Mouse (Mus musculus): Measurements from ENCODE around the gene Prss44.
"Not testable (repeated sequence)": the region's sequence is repeated elsewhere in the genome, so short reads cannot be mapped to it uniquely, and the experiment has no call there.

Prss44 gene

DNA sequence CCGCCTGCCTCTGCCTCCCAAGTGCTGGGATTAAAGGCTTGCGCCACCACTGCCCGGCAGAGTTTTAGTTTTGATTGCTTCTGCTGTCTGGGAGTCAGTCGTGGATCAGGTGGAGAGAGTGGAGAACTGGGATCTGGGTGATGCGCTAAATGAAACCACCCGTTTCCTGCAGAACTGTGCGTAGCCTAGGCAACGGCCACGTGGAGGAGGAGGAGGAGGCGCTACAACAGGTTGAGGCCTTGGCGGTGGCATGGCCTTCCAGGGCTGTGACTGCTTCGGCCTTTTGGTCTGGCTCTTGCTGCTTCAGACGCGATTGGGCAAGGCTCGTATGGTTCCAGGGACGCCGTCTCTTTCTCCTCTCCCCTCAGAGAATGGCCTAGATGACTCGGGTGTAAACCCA lies at the start of gene Prss44:
Prss44 (plus strand) TSS at position 206 of the 400 bp plus-strand sequence.
- no peak for DNase-seq (ENCODE audit: low spot score)

DNA sequence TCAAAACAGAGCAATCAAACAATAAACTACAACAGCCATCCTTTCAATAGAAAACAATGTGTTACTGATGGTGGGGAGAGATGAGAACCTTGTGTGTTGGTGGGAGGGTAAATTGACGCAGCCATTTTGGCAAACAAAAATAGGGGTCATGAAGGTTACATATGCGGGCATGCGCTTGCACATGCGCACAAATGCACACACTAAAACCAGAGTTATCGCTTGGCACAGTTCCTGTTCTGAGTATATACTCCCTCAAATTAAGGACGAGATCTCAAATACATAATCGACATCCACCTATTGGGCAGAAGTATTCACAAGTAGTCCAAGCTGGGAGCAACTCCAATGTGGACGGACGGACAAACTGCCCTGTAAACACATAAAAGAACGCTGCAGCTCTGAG lies 41.5 kb upstream of the Prss44 start:
- no peak for DNase-seq (ENCODE audit: low spot score)

DNA sequence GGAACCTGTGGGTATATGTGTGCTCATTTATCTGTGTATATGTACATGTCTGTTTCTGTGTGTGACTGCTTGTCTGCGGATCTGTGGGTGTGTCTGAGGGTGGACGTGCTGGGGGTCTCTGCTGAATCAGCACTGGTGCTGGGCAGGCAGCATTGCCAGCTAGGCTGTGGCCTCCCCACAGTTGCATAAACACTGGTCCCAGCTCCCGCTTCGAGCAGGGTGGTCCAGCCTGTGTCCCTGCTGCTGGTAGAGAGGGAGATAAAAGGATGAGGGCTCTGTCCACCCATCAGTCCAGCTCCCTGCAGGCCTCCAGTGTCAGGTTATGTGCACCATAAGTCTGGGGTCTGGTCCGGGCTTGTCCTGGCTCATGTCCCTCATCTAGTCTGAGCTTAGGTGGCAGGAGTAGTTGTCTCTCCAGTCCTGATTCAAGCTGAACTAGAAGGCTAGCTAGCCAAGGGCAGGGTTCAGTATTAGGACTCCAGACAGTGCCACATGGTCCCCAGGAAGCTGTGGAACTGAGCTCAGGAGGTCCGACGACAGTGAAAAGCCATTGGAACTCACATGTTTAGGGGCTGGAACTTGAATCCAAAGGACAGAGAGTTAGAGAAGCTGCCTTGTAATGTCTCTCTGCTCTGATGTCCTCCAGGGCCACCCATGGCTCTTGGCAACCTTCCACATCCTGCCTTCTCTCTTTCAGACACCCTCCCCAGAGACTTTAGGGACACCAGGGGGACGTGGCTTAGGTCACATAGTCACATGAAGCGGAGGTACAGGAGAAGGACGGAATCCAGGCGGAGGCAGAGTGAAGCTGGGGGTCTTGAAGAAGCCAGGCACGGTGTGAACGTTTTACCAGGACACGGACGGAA lies 39.2 kb upstream of the Prss44 start:
- no peak for DNase-seq (ENCODE audit: low spot score)

DNA sequence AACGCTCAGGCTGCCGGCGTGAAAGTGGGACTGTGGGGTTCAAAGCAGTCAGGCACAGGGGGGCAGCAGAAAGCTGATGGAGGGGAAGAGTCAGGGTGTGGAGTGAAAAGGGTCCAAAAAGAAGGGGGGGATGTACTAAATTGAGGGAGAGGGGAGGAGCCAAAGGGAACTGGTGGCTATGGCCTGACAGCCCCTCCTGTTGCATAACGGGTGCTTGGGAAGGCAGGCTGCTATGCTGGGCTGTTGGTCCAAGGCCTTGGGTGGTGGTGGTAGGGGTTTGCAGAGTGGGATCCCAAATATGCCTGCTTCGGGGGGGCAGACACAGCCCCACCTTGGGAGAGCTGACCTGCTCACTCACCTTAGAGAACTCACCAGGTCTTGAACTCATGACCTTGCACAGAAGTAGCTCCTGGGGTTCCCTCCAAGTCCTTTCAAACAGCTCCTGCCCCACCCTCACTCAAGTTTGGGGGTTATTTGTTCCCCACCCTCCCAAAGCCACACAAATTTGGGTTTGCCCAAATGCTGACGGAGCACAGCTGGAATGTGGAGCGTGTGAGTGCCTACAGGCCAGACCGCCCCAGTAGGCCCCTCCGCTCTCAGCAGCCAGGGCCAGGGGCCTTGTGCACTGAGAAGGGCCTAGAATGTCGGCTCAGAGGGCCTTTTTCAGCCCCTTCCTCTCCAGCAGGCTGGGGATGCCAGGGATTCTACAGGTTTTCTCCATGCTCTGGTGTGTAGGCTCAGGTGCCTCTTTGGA lies 38.3 kb upstream of the Prss44 start:
- no peak for DNase-seq (ENCODE audit: low spot score)

DNA sequence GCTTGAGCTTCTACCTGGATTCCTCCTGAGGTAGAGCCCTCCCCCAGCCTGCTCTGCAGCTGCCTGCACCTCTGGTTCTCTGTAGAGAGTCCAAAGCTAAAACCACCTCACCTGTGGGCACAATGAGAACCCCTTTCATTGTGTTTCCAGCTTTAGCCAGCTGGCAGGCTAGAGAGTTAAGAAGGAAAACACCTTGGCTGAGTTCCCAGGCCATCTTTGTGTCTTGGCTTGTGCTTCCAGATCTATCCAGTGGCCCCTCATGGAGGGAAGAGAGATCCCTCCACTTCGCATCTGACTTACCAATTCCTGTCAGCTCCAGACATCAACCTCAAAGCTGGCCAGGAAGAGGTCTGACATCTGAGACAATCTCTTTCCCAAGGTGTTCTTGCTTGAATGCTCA lies 35.7 kb upstream of the Prss44 start:
- no peak for DNase-seq (ENCODE audit: low spot score)

DNA sequence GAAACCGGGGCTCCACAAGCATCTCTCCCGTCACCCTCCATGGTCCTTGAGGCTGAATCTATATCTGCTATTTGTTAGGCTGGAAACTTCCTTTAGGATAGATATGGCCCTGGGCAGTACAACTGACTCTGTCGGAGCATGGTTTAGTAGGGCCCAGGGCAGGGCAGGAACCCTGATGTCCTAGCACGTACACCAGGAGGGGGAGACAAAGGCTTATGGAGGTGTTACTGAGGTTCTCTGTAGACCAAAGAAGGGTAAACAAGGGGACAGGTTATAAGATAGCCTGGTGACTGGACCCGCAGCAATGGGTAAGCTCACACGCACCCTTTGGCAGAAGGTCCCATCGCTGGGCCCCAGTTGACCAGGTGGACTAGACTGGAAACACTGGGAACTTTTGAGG lies 35.2 kb upstream of the Prss44 start:
- DNase-seq (ENCODE audit: low spot score) = no peak

DNA sequence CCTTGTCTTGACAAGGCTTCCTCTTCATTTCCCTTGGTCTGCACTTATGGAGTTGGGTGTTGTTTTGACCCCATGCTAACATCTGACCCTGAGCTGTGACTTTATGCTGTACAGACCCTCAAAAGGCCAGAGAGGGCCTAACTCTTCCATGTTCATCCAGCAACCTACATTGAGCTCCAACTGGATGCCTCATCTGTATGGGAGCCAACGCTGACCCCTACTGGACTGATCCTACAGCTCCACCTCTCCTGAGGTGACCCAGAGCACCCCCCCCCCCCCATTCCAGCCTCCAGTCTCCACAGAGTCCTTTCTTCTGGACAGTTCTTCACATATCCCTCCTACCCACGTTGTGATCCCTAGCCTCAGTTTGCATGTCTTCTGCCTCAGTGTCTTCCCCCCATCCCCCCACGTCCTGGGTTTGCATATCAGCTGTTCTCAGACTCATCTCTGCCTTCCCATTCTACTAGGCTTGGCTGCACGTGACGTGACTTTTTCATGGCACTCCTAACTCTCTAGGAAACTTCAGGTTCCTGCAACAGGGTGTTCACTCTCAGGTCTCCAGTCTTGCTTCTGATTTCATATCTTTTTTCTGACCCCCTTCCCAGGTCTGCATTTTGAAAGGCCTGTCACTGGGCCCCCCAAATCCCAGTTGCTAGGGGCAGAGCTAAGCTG lies 34.4 kb upstream of the Prss44 start:
- DNase-seq (ENCODE audit: low spot score) = no peak

DNA sequence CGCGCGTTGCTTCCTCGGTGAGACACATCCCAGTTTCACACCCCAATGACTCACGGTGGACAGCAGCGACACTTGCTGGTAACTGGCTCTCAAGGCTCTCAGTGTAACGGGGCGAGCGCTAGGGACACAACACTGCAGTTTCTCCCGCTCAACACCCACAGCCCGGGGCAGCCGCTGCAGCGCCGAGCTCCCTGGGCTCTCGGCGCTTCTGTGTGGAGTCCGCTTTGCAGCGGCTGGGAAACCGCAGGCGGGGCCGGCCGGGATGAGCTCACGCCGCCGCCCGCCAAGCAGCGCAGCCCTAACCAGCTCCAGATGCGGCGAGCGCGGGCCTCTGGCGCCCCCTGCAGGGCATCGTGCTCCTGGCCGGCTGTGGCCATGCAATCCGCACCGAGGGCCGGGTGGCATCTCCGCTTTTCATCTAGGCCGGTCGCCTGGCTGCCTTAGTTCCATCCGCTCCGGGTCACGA lies 32.5 kb upstream of the Prss44 start:
- peak; percentile 86 for DNase-seq (ENCODE audit: low spot score)

DNA sequence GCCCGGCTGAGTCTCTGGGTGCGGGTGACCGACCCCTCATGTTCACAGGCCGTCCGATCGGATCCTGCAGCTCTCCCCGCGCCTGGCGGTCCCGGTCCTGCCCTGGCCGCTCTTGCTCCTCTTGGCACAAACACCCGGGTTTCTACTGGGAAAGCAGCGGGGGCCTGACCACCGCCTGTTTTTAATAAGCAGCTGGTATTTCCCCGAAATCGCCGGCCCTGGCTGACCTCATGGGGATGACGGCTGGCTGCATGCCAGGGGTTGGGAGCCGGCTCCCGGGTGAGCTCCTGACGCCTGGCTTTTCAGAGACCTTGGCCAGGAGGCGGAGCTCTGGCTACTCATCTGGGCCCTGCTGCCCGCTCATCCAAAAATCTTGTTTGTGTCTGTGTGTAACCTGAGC lies 32.1 kb upstream of the Prss44 start:
- DNase-seq (ENCODE audit: low spot score) = no peak

DNA sequence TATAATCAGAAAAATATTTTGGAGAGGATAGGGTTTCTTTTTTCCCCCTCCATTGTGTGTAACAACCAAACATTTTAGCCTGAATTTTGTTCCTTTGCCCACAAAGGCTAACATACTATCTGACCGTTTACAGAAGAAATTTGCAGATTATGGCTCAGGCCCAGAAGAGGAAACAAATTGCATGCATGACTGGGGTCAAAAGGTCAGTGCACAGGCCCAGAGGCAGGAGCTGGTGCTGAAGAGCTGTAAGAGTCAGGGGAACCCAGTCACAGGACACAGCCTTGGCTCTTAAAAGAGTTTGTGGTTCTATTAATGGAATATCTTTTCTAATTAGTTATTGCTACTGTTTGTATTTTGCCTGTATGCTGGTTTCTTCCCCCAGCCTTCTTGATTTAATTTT lies 30.2 kb upstream of the Prss44 start:
- DNase-seq (ENCODE audit: low spot score) = no peak

DNA sequence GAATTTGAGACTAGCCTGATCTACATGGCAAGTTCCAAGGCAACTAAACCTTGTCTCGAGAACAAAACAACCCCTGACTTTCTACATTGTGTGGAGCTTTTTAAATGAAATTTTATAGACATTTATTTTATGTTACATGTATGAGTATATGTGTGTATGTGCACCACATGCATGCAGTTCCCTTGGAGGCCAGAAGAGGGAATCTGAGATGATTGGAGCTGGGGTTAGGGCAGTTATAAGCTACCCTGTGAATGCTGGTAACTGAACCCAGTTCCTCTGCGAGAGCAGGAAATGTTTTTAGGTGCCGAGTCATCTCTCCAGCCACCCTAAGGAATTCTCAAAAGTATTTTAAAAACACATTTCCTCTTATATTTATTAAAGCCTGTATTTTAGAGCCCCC lies 25.6 kb upstream of the Prss44 start:
- no peak for DNase-seq (ENCODE audit: low spot score)

DNA sequence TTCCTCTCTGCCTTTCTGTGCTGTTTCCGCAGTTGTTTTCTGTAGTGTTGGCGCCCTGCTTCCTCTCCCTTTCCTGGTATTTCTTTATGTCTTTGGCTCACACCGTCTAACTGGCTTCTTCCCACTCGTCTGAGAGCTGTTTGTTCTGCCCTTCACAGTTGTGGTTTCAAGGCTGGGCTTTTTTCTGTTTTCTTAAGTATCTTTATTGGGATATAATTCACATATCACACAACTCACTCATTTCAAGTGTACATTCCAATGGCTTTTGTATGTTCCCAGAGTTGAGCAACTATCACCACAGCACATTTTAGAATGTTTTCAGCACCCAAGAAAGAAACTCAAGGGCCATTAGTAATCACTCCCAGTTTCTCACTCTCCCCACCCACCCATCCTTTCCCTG lies 23.3 kb upstream of the Prss44 start:
- DNase-seq (ENCODE audit: low spot score) = no peak

DNA sequence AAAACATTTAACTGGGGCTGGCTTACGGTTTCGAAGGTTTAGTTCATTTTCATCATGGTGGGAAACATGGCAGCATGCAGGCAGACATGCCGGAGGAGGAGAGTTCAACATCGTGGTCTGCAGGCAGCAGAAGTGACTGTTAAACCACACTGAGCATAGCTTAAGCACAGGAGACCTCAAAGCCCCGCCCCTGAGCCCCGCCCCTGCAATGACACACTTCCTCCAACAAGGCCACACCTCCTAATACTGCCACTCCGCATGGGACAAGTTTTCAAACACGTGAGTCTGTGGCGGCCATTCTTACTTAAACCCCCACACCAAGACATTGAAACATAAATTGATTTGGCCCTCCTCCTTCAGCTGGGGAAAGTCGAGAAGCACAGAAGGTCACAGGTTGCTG lies 16.8 kb upstream of the Prss44 start:
- DNase-seq (ENCODE audit: low spot score) = no peak

DNA sequence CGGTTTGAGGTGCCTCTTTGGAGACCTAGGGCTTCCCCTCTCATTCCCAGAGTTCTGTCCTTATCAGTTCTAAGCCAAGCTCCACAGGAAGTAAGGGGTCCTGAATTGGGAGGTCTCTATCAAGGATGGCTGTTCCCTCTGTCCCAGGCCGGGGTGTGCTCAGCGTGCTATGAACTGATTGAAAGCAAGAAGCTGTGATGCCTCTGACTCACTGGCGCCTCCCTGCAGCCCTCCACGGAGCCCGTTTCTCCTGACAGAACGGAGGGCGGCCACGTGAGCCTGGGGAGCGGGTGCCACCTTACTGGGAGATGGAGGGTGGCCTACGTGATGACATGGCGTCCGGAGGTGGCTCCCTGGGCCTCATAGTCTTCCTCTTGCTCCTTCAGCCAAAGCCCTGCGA lies 15.9 kb upstream of the Prss44 start, which contains the start of gene Prss42:
Prss42 (plus strand) TSS at position 301 of the 400 bp plus-strand sequence.
- DNase-seq (ENCODE audit: low spot score) = no peak

DNA sequence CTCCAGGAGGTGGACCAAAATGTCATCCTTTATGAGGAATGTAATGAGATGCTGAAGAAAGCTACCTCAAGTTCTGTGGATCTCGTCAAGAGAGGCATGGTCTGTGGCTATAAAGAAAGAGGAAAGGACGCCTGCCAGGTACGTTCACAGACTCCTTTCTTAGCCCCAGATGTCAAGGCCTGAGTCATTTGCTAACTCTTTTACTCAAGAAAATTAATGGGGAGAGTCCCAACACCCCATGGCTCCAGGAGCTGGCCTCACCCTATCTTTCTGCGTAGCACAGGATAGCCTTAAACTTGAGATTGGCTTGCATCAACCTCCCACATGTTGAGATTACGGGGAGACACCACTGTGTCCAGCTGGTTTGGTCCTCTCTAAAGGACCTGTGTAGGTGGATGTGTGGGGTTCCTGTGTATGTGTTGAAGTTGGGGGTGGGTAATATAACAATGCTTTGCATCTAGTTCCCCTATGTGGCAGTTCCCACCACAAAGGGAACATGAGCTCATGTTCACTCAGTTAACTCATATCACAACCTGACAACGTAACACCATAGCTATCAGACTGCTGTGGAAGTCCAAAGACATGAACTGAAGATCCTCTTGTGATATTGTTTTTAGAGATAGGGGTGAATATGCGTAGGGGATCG lies 12.8 kb upstream of the Prss44 start:
- no peak for DNase-seq (ENCODE audit: low spot score)

DNA sequence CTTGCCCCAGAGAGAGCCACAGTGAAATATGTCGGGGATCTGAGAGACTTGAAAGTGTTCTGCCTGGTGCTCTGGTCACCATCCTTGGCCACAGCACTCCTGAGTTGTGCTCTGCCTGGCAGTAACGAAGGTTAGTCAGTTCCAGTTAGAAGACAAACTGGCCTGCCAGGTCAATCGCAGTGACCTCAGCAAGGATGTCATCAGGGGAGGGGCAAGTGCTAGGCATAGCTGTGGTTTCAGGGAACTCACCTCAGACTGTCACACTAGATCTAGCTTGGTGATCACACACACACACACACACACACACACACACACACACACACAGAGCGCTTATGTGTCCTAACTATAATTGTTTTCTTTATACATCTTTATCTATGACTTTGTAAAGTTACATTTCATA lies 10.5 kb upstream of the Prss44 start:
- no peak for DNase-seq (ENCODE audit: low spot score)

DNA sequence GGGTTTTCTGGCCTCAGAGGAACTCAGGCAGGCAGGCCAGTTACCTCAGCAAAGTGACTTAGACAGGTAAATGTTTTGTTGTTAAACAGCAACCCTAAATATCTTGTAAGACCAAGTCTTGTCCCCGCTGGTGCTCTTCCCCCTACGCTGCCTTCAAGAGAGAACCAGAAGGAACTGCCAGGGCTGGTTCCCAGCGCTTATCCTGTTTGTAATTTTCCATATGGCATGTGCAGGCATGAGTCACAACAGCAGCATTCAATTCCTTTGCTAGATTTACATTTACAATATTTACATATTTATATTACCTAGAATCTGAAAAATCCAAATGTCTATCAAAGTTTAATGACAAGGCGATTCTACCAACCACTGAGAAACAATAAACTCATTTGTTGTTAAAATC lies 3.7 kb upstream of the Prss44 start:
- DNase-seq (ENCODE audit: low spot score) = no peak

DNA sequence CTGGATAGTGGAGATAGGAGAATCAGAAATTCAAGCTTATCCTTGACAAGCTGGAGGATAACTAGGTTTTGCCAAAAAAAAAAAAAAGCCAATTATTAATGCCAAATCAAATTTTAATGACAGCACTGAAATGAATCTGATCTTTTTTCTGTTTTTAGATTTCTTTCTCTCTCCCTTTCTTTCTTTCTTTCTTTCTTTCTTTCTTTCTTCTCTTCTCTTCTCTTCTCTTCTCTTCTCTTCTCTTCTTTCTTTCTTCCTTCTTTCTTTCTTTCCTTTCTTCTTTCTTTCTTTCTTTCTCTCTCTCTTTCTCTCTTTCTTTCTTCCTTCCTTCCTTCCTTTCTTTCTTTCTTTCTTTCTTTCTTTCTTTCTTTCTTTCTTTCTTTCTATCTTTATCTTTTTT lies 6.8 kb downstream of the Prss44 start:
- not testable (repeated sequence) for DNase-seq (ENCODE audit: low spot score)

DNA sequence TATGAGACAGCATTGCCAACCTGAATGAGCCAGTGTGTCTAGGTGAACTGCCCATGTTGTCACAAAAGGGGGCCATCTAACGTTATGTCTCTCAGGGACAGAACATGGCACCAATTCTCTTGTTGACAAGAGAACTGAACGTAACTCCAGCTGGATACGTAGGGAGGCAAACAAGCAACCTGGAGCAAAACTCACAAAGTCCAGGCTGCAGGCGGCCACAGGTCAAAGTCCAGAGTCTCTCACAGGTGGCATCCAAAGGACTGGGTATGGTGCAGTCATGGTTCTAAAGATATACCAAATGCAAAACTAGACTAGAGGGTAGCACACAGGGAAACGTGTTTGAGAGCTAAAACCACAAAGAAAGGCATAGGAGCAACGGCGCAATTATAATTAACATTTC lies 7.6 kb downstream of the Prss44 start:
- DNase-seq (ENCODE audit: low spot score) = no peak

DNA sequence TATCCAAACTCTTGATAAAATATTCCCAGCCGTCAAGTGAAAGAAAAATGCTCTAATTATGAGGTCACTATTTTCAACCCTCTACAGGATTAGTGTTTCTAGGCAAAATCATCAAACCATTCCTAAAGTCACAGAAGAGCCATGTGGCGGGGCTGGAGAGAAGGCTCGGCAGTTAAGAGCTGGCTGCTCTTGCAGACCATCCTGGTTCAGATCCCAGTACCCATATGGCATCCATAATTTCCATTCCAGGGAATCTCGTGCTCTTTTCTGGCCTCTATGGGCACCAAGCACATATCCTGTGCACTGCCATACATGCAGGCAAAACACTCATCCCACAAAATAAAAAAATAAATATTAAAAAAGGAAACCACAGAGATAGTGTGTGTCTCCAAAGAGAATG lies 11.6 kb downstream of the Prss44 start:
- no peak for DNase-seq (ENCODE audit: low spot score)

DNA sequence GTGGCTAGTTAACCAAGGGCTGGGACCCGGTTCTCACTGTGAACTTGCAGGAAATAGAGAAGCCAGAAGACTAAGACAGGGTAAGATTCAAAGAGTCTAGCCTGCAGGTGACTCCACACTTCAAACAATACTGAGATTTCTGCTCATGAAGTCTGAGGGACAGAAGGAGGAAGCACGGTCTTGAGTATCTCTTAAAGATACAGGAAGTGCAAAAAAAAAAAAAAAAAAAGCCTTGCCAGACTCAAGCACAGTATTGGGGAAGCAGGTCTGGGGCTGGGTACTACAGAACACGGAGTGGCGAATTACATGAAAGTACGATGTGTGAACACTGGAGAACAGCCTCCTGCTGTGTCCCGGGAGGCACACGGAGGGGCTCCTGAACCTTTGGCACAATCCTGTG lies 12.0 kb downstream of the Prss44 start:
- DNase-seq (ENCODE audit: low spot score) = peak; percentile 31

DNA sequence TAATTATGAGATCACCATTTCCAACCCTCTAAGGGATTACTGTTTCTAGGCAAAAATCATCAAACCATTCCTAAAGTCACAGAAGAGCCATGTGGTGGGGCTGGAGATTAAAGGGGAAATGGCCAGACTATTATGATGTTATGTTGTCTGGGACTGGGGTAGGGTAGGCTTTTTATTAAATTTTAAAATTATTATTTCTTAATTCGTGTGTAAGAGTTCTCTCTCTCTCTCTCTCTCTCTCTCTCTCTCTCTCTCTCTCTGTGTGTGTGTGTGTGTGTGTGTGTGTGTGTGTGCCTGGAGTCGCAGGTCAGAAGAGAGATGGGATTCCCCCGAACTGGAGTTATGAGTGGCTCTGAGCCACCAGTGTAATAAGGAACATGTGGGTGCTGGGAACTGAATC lies 12.6 kb downstream of the Prss44 start, which contains the start of gene Prss43:
Prss43 (plus strand) TSS at position 301 of the 400 bp plus-strand sequence.
- no peak for DNase-seq (ENCODE audit: low spot score)

Data from T-cell, adult 2 months (primary cell).